Mouse (Mus musculus): Measurements from ENCODE around the gene Spata17.

Spata17 gene

DNA sequence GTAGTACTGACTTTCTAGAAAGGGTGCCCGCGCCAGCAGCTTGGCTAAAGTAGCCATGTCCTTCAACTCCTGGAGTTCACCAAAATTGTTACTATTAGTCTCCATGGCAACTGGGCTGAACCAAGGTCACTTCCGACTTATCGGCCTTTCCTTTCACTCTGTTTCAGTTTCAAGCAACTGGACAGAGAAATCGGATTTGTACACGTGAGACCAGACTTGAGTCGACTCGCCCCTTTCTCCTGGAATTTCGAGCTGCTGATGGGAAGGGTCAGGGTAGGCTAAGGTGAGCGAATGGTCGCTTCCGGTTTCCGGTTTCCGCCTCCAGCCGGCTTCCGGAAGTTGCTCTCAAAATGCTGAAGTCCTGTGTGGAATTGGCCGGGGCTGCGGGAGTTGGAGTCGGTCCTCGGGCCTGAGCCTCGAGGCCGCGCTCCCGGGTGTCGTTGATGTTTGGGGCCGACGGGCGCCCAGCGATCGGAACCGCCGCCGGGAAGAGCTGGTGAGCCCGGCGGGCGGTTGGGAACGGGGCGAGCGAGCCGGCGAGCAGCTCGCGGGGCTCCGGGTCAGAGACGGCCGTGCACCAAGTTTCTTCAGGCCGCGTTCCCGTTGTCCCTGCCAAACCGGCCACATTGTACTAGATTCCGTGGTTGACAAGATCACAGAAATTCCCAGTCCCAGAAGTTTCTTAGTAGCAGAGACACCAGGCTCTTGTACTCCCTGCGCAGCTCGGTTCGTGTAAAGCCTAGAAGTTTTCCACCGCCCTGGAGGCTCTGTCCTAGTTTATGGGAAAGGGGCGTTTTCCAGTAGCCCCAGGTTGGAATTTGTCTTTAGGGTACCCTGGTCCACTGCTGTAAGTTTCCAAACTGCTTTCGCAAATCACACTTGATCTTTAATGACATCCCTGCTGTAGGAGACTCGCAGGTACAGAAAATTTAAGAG, at the start of gene Spata17, which contains the start of gene Gpatch2:
Spata17 (minus strand) TSS at position 285 of the 936 bp plus-strand sequence.
Gpatch2 (plus strand) TSS at position 328 of the 936 bp plus-strand sequence.
- in situ Hi-C loops (cut with MseI, MboI): no loop called here

DNA sequence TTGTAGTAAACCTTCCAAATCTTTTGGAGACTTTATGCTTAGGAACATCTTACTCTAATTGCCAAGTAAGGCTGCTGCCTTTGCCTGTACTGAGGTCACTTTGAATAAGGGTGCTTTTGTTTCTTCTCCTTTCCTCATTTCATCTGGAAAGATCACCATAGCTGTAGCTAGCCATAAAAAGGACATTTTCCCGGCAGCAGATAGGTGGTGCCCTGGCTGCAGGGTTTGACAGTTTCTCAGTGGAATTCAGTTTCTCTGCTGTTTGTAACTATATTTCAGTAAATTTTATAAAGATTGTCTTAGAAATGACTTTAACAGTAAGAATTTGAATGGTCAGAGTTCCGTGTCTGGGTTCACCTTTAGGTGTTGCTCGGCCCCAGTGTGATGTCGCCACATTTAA, 43.5 kb upstream of the Spata17 start:
- in situ Hi-C loops (cut with MseI, MboI): no loop called here

DNA sequence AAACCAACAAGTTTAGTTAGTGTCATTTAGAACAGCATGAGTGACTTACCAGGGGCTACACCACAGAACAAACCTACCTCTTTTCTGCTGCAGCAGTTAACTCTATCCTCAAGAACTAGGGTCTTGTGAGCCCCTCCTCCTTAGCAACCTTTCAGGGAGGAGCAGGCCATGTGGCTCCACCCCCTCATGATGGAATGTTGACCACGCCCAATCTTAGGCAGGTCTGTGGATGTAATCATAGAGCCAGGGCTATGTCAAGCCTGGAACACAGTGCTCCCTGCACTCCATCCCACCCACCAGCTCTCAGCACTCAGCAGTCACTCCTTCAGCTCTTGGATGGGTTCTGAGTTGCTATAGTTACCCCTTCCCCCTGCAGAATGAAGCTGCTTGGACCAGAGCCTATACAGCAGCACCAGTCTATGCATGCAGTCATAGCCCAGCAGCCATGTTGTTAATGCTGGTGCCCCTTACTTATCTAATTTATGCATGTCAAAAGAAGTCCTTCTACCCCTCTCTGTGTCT, 35.5 kb upstream of the Spata17 start:
- in situ Hi-C loops (cut with MseI, MboI): no loop called here

DNA sequence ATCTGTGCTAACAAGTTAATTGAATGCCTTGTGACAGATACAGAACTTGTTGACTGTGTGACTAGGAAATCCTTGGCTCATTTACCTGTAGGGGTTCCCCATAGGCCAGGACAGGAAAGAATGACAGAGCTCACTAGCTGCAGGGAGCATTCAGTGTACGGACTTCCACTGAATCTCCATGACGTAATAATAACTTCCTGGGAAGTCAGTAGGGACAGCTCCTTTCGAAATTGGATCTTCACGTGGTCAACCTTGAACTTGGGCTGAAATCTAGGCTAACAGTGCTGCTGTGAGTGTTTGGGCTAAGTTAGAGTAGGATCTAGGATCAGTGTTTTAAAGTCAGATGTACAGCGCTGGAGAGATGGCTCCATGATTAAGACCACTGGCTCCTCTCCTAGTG, 29.5 kb upstream of the Spata17 start:
- in situ Hi-C loops (cut with MseI, MboI): no loop called here

DNA sequence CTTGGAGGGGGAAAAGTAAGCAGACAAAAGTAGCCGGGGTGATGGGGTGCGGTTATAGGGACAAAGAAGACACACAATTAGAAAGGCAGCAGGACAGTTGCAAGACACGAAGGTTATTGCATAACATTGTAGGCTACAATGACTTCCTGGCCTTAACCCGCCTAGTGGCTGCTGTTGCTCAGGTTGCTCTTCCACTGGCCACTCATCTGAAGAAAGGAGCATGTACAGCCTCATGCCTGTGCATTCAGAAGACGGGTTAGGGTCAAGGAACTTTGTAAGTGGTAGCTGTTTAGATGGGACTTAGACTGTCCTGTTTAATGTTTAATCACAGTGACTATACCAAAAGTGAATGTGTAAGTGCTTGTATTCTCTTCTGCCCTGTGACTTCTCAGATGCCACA, 26.1 kb upstream of the Spata17 start:
- in situ Hi-C loops (cut with MseI, MboI): no loop called here

DNA sequence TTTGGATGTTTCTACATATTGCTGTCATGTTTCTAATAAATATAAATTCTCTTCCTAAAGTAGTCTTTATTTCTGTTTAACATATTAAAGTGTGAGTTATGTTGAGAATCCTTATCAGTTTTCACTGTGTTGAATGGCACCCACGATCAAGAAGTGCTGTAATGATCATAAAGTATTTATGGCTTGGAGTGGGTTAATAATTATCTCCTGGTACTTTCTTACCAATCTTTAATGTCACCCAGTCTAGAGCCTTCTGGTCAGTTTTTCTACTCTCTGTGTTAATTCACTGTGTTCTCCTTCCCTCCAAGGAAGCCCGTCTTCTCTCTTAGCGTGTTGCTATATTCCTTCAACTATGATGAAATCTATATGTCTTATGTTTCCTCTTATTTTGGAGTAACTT, 25.0 kb upstream of the Spata17 start:
- in situ Hi-C loops (cut with MseI, MboI): no loop called here

DNA sequence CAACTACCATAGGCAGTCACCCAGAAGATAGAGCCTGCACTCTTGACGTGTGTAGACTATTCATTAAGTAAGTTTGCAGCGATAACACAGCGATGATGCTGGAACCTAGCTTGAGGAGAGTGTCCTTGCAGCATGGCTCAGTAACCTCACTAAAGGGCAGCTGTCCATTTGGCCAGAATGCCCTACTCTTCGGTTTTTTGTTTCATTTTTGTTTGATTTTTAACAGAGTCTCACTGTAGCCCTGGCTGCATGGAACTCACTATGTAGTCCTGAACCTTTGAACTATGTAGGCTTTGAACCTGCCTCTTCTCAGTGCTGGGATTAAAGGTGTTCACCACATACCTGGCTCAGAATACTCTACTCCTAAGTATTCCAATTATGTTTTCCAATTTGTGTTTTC, 22.8 kb upstream of the Spata17 start:
- in situ Hi-C loops (cut with MseI, MboI): no loop called here

DNA sequence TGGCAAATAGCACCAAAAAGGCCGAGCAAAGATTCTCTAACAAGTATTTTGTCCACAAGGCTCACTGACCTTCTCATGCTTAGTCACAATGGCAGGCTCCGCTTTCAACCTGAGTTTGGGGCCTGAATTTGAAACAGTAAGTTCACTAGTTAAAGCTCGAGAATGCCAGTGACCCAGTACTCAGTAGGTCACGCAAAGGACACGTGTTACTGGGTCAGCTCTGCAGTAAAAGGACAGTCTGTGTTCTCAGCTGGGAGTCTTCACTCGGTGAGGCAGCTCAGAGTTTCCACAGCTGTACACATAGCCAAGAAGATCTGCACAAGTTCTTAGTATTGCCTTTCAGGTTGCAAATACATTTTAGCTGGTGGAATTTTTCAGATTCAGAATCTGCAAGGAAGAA, 21.0 kb upstream of the Spata17 start:
- in situ Hi-C loops (cut with MseI, MboI): no loop called here

DNA sequence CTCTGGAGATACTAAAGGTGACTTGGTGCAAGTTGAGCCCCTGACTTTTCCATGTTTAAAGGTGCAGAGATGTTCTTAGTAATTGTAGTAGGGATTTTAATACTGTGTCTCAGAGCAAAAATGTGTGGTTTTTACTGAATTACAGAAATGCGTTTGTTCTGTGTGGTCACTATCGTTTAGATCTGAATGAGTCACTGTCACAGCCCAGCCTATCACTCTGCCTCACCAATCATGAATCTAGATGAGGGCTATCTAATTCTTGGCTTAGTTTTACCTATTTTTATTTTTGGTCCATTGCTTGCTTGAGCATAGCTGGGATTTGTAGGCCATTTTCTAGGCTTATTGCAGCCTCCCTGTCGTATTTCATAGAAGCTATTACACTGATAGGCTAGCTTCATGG, 19.9 kb upstream of the Spata17 start:
- in situ Hi-C loops (cut with MseI, MboI): no loop called here

DNA sequence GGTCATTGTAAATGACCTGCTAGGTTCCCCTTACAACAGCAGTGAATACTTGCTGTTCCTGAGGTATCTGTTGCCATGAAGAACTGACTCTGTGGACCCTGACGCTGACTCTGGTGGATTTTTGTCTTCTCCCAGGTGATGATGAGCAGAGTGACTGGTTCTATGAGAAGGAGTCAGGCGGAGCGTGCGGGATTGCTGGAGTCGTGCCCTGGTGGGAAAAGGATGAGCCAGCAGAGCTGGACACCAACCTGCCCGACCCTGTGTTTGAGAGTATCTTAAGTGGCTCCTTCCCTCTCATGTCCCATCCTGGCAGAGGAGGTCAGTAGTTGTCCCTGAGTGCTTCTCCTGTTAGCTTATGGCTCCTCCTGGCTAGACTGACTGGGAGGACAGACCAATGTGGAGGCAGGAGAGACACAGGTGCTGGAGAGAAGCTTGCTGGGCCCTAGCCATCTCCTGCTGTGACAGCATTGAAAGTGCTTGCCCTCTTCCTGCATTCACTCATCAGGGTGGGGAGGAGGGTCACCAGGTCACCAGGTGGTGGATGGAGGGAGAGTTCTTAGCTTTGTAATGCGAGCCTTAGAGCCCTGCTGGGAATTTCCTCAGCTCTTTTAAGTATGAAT, 17.8 kb upstream of the Spata17 start:
- in situ Hi-C loops (cut with MseI, MboI): no loop called here

DNA sequence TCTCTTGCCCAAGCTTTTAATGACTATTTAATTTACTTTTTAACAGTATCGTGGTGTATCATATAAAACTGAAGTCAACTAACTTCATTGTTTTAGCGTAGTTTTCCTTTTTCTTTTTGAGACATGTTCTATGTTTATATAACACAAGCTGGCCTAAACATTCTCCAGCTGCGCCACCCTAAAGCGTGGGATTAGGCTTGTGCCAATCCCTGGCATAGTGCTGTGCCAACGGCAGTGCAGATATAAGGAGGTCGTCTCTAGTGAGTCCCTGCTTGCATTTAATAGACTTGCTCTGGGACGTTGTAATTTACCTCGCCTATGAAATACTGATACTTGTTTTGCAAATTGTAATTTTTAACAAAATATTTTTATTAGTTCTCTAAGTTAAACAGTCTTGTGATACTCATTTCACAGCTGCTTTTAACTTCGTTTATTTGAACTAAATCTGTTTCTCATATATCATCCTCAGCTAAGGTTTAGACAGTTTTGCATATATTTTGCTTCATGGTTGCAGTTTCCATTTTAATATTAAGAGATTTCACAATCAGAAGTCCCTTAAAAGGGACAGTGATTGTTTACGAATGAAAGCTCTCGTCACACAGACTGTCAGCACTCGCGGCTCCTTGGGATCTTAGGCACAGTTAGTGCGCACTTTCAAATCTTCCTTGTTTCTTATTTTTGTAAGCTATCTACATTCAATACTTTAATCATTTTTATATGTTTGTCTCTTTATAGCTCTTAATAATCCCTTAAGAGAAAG, 17.1 kb upstream of the Spata17 start:
- in situ Hi-C loops (cut with MseI, MboI): no loop called here

DNA sequence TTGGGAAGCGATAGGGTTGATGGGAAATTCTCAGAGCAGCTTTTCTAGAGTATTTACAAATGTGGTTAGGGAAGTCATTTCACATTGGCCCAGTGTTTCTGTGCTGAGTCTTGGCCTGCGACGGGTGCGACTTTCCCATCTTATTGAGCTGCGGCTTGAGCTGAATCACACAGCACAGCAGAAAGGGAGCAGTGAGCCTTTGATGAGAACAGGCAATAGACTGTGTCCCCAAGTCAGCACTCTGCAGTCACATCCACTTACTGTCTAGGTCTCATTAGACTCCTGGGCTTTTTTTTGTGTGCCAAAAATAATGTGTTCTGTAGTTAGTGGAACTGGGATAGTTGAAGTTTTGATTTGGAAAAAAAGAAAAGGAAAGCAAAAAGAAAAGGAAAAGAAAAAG, 15.0 kb upstream of the Spata17 start:
- in situ Hi-C loops (cut with MseI, MboI): no loop called here

DNA sequence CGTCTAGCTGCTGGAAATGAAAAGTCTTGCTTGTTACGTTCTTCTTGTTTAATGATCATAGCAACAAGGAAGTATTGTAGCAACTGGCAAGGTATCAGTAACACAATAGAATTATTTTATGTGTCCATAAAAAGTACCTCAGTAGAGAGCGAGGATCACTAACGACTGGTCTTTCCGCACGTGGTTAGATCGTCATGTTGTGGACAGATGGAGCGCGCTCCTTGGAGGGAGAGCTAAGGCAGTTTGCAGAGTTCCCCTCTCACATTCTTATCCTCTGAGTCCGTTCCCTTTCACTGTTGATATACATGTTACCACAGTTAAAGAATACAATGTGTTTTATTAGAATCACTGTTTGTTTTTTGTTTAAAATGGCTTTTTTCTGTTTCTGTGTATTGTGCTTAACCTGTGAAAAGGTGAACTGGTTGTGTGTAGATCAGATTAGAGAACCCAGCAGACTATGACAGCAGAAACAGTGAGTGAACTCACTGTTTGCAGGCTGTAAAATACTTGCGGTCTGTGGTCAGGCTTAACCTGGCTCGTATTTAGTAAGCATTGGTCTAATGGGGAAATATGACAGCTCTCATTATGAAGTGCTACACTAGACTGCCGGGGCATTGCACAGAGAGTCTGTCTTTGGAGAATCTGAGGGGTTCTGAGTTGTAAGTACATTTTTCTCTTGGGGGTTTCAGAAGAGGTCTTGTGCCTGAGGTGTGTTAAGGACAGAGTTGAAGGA, 13.3 kb upstream of the Spata17 start:
- in situ Hi-C loops (cut with MseI, MboI): no loop called here

DNA sequence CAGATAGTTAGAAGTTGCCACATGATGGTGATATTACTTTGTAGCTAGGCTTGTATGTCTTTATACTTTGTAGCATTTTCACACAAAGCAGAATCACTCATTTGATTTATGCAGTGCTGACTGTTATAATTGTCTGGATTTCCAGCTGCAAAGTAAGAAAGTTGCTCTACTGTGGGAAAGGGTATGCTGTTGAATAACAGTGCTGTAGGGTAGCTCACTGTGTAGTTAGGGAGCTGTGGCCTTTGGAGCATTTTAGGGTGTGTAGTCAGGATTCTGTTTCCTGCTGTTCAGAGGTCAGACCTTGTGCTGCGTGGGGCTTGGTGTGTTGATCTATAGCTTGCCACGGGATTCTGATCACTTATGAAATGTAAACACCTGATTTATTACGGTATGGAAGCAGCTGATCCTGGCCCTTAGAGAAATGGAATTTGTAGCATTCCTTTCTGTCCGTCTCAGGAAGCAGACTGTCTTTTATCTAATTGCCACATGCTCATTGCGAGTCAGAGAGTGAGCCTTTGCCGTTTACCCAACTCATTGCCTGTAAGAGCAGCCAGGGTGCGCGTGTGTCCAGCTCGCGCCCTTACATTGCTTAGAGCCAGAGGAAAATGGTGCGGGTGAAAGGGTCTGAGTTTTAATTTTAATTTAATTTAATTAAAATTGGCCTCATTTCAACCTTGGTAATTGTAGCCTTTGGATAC, 11.2 kb upstream of the Spata17 start:
- in situ Hi-C loops (cut with MseI, MboI): no loop called here

DNA sequence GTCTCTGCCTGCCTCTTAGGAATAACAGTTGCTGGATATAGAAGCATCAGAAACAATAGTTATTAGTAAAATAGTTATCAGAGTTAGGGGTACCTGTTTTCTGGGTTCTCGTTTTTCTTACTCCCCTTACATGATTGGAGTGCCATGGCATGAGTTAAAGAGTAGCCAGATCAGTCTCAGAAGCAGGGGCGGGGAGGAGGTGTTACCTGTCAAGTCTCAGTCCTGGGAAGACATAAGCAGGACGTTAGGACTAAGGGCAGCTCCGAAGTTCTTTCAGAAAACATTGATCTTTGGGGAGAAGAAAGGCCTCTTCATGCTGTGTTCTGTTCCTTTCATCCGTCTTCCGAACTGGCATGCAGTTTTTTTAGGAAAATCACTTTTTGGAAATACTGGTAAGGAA, 5.5 kb upstream of the Spata17 start:
- in situ Hi-C loops (cut with MseI, MboI): no loop called here

DNA sequence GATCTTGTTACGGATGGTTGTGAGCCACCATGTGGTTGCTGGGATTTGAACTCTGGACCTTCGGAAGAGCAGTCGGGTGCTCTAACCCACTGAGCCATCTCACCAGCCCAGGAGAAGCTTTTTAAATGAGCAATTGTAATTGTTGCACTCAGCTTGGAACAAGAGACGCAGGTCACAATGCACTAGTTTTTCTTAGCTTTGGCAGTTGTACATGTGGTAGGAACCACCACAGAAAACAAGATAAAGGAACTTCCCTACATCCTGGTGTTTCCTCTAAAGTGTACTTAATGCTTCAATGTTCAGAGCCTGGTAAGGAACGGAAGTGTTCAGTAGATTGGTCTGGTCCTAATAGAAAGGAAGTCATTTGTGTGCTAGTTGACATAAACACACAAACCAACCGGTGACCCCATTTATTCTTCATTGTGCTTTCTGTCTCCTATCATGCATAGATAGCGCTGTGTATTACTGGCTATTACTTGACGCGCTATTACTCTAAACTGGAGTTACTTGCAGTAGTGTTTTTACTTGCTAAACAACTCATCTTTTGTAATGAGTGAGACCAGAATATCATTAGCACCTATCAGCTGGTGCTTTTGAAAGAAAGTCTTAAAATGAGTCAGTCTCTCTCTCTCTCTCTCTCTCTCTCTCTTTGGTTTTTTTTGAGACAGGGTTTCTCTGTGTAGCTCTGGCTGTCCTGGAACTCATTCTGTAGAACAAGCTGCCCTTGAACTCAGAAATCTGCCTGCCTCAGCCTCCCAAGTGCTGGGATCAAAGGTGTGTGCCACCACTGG, 1.6 kb upstream of the Spata17 start:
- in situ Hi-C loops (cut with MseI, MboI): no loop called here

DNA sequence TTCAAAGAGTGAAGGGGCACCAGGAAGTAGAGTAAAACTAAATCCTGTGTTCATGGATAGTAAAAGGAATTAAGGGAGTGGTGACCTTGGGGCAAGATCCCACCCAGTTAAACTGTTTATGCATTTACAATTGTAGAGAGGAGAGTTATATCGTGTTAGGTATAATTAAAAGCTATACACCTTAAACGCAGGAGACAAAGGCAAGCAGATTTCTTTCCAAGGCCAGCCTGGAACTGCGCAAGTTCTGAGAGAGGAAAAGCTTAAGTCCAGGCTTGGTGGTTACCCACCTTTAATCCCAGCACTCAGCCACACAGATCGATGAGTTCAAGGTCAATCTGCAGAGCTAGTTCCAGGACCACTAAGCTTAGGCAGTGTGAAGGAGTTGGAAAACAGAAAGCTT, 4.5 kb downstream of the Spata17 start:
- in situ Hi-C loops (cut with MseI, MboI): no loop called here

DNA sequence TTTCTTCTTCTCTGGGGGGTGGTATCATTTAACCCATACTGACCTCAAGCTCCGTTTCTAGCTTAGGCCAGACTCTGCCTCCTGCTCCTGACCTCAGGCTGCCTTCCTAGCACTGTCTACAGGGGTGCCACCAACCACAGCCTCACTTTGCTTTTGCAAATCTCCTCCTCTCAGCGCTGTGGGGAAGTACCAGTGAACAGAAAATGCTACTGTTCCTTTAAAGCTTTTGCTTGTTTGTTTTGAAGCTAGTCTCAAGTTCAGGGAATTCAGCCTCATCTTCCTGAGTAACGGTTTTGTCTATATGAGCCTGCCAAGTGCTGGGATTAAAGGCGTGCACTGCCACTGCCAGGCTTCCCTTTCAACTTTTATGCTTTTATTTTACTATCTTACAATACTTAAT, 5.8 kb downstream of the Spata17 start:
- in situ Hi-C loops (cut with MseI, MboI): no loop called here

DNA sequence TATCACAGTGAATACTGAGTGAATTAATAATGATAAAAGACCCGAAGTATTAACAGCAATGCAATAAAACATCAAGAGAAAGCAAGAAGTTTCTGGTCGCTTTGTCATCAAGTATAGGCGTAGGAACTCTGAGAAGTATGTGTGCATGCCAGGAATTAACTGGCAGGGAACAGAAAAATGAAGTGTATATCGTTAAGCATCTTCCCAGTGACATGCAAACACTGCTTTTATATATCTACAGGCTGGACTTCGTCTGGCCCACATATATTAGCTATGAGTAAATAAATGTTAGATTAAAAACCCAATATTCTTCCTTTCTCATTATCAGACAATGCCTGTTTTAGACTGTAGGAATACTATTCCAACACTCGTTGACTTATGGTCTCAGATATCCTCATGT, 9.8 kb downstream of the Spata17 start:
- in situ Hi-C loops (cut with MseI, MboI): no loop called here

DNA sequence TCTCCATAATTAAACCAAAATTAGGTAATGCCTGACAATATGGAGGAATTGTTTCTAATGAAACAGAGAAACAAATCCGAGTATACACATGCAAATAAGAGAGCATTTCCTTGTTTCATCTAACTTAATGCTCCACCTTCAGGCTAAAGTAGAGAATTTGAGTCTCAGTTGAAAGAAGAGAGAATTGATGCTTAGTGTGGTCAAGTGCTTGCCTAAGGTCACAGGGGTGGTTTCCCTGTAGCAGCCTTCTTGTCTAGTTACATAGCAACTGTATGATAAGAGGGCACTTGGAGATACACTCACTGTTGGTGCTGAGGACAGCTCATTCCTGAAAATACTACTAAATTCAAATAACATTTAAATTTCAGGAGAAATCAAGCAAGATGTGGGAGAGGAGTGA, 36.7 kb downstream of the Spata17 start:
- in situ Hi-C loops (cut with MseI, MboI): no loop called here
